Mouse (Mus musculus): ENCODE measurements around the gene Iqcf4. TPM values are rescaled to one million over a fixed set of nuclear protein-coding genes. Genes with fewer than 3 reads are reported as not detected.

Gene Iqcf4
- total RNA-seq, 1 experiment = not detected

- in situ Hi-C loops (cut with MboI; ENCODE audit: low sequenced_read_pairs in 2 of 2, unreplicated experiment in 2 of 2) = no loop called here
- no peak for TF ChIP-seq ZNF384 (IDR thresholded peaks at IDR 0.05; ENCODE audit: low read depth, low read length)
- TF ChIP-seq MAFK (IDR thresholded peaks at IDR 0.05; ENCODE audit: insufficient read depth, low read depth, low read length) = no peak
- no peak for TF ChIP-seq HCFC1 (IDR thresholded peaks at IDR 0.05; ENCODE audit: borderline replicate concordance, insufficient read depth, low read length)
- no peak for TF ChIP-seq ZC3H11A (IDR thresholded peaks at IDR 0.05; ENCODE audit: borderline replicate concordance, low read depth, low read length)
- no peak for TF ChIP-seq CHD2 (IDR thresholded peaks at IDR 0.05; ENCODE audit: low read depth, low read length)
- no peaks in the 10 kb centered on the region for H3K9me3 ChIP-seq (ENCODE audit: control insufficient read depth, insufficient read depth, low read depth, low read length)
- no peak for DNase-seq (ENCODE audit: low read depth, low spot score)
- H3K4me3 ChIP-seq (ENCODE audit: insufficient read depth in 1 of 2, low read depth in 1 of 2, low read length in 2 of 2, poor library complexity in 1 of 2, severe bottlenecking in 1 of 2) = no peak overlapping the region
- H3K4me1 ChIP-seq (ENCODE audit: control insufficient read depth in 2 of 2, insufficient read depth in 2 of 2, low read length in 2 of 2, poor library complexity in 1 of 2) = no peaks in the 10 kb centered on the region
- H3K9ac ChIP-seq (ENCODE audit: insufficient read depth, low read depth, low read length, poor library complexity, severe bottlenecking) = no peak overlapping the region
- no peaks in the 10 kb centered on the region for H3K36me3 ChIP-seq (ENCODE audit: control insufficient read depth, insufficient read depth, low read length, poor library complexity, severe bottlenecking)
- H3K27ac ChIP-seq (ENCODE audit: insufficient read depth, low read depth, low read length, poor library complexity, severe bottlenecking) = no peak overlapping the region
Measured at GRCm38 (mm10) chr9:106534975-106535374, 35.8 kb downstream of the Iqcf4 start.

DNA sequence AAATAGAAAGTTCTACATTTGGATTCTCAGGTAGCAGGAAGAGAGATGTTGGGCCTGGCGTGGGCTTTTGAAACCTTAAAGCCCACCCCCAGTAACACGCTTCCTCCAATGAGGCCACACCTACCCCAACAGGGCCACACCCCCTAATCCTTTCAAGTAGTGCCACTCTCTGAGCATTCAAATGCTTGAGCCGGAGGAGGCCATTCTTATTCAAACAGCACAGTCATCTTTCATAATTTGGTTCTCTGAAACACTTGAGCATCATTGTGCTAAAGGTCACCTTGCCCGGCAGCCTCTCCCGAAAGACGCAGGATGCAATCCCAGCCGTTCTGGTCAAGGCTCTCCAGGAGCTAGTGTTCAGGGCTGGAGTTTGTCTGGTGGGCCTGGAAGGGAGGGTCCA lies 36.5 kb downstream of the Iqcf4 start:
- no peak for DNase-seq (ENCODE audit: low read depth, low spot score)
- in situ Hi-C loops (cut with MboI; ENCODE audit: low sequenced_read_pairs in 2 of 2, unreplicated experiment in 2 of 2) = no loop called here
- H3K4me3 ChIP-seq (ENCODE audit: insufficient read depth in 1 of 2, low read depth in 1 of 2, low read length in 2 of 2, poor library complexity in 1 of 2, severe bottlenecking in 1 of 2) = no peak overlapping the region
- no peaks in the 10 kb centered on the region for H3K9me3 ChIP-seq (ENCODE audit: control insufficient read depth, insufficient read depth, low read depth, low read length)
- H3K27ac ChIP-seq (ENCODE audit: insufficient read depth, low read depth, low read length, poor library complexity, severe bottlenecking) = no peak overlapping the region
- no peaks in the 10 kb centered on the region for H3K4me1 ChIP-seq (ENCODE audit: control insufficient read depth in 2 of 2, insufficient read depth in 2 of 2, low read length in 2 of 2, poor library complexity in 1 of 2)
- H3K9ac ChIP-seq (ENCODE audit: insufficient read depth, low read depth, low read length, poor library complexity, severe bottlenecking) = no peak overlapping the region
- H3K36me3 ChIP-seq (ENCODE audit: control insufficient read depth, insufficient read depth, low read length, poor library complexity, severe bottlenecking) = no peaks in the 10 kb centered on the region
- TF ChIP-seq MAFK (IDR thresholded peaks at IDR 0.05; ENCODE audit: insufficient read depth, low read depth, low read length) (no peak), ZC3H11A (IDR thresholded peaks at IDR 0.05; ENCODE audit: borderline replicate concordance, low read depth, low read length) (no peak), HCFC1 (IDR thresholded peaks at IDR 0.05; ENCODE audit: borderline replicate concordance, insufficient read depth, low read length) (no peak), ZNF384 (IDR thresholded peaks at IDR 0.05; ENCODE audit: low read depth, low read length) (no peak)

GRCm38 (mm10) chr9:106531833-106532232 lies 39.0 kb downstream of the Iqcf4 start:
- H3K4me3 ChIP-seq (ENCODE audit: insufficient read depth in 1 of 2, low read depth in 1 of 2, low read length in 2 of 2, poor library complexity in 1 of 2, severe bottlenecking in 1 of 2) = no peak overlapping the region
- in situ Hi-C loops (cut with MboI; ENCODE audit: low sequenced_read_pairs in 2 of 2, unreplicated experiment in 2 of 2) = no loop called here

DNA sequence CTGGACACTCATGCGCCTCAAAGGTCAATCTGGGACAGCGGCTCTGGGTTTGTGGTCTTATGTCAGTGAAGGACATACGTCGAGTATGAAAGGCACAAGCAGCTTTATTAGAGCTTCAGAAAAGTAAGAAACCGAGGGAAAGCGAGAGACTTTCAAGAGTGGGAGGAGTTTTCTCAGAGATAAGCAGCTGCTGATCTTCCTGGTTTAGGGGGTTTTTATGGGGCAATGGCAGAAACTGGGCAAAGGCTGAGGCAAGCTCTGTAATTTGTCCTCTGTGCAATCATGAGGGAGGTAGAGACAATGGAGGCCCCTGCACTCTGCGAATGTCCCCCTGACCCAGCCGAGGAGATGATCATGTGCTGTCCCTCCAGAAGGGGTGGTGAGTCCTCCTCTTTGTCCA lies 50.9 kb downstream of the Iqcf4 start:
- in situ Hi-C loops (cut with MboI; ENCODE audit: low sequenced_read_pairs in 2 of 2, unreplicated experiment in 2 of 2) = no loop called here

More at GRCm38 (mm10) chr9:106531833-106532232, 39.0 kb downstream of the Iqcf4 start:
- DNase-seq (ENCODE audit: low read depth, low spot score) = peak; percentile 59
- Histone ChIP-seq H3K27ac (ENCODE audit: insufficient read depth, low read depth, low read length, poor library complexity, severe bottlenecking) (no peak overlapping the region), H3K9ac (ENCODE audit: insufficient read depth, low read depth, low read length, poor library complexity, severe bottlenecking) (no peak overlapping the region), H3K9me3 (ENCODE audit: control insufficient read depth, insufficient read depth, low read depth, low read length) (no peaks in the 10 kb centered on the region), H3K36me3 (ENCODE audit: control insufficient read depth, insufficient read depth, low read length, poor library complexity, severe bottlenecking) (no peaks in the 10 kb centered on the region), H3K4me1 (ENCODE audit: control insufficient read depth in 2 of 2, insufficient read depth in 2 of 2, low read length in 2 of 2, poor library complexity in 1 of 2) (no peaks in the 10 kb centered on the region)
- TF ChIP-seq MAFK (IDR thresholded peaks at IDR 0.05; ENCODE audit: insufficient read depth, low read depth, low read length) (no peak), CHD2 (IDR thresholded peaks at IDR 0.05; ENCODE audit: low read depth, low read length) (no peak), ZNF384 (IDR thresholded peaks at IDR 0.05; ENCODE audit: low read depth, low read length) (peak; percentile 32; the same call in 1 of the 2 replicates), ZC3H11A (IDR thresholded peaks at IDR 0.05; ENCODE audit: borderline replicate concordance, low read depth, low read length) (peak; percentile 88)

DNA sequence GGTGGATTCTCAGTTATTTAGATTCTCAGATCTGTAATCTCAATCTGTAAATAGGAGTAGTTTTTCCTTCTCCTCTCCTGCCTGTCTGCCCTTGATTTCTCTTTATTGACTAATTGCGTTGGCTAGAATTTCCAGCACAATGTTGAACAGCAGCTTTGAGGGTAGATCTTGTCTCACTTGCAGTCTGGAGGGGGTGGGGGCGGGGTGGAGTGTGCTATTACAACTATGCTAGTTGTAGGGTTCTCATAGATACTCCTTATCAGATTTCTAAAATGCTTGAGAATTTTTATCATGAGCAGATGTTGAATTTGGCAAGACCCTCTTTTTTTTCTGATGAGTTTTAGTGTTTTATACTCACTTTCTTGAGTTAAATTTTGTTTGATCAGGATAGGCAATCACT lies 51.4 kb downstream of the Iqcf4 start:
- Histone ChIP-seq H3K27ac (ENCODE audit: insufficient read depth, low read depth, low read length, poor library complexity, severe bottlenecking) (no peak overlapping the region), H3K36me3 (ENCODE audit: control insufficient read depth, insufficient read depth, low read length, poor library complexity, severe bottlenecking) (no peaks in the 10 kb centered on the region), H3K4me3 (ENCODE audit: insufficient read depth in 1 of 2, low read depth in 1 of 2, low read length in 2 of 2, poor library complexity in 1 of 2, severe bottlenecking in 1 of 2) (no peak overlapping the region), H3K4me1 (ENCODE audit: control insufficient read depth in 2 of 2, insufficient read depth in 2 of 2, low read length in 2 of 2, poor library complexity in 1 of 2) (peaks cover 0 to 2% of the 10 kb centered on the region in 2 experiments; a peak in 1 of 4 replicates), H3K9me3 (ENCODE audit: control insufficient read depth, insufficient read depth, low read depth, low read length) (no peaks in the 10 kb centered on the region), H3K9ac (ENCODE audit: insufficient read depth, low read depth, low read length, poor library complexity, severe bottlenecking) (no peak overlapping the region)
- DNase-seq (ENCODE audit: low read depth, low spot score) = no peak
- in situ Hi-C loops (cut with MboI; ENCODE audit: low sequenced_read_pairs in 2 of 2, unreplicated experiment in 2 of 2) = no loop called here
- no peak for TF ChIP-seq MAFK (IDR thresholded peaks at IDR 0.05; ENCODE audit: insufficient read depth, low read depth, low read length)

More for the DNA sequence above, 50.9 kb downstream of the Iqcf4 start:
- Histone ChIP-seq H3K4me3 (ENCODE audit: insufficient read depth in 1 of 2, low read depth in 1 of 2, low read length in 2 of 2, poor library complexity in 1 of 2, severe bottlenecking in 1 of 2) (no peak overlapping the region), H3K9ac (ENCODE audit: insufficient read depth, low read depth, low read length, poor library complexity, severe bottlenecking) (no peak overlapping the region), H3K36me3 (ENCODE audit: control insufficient read depth, insufficient read depth, low read length, poor library complexity, severe bottlenecking) (no peaks in the 10 kb centered on the region), H3K9me3 (ENCODE audit: control insufficient read depth, insufficient read depth, low read depth, low read length) (no peaks in the 10 kb centered on the region), H3K27ac (ENCODE audit: insufficient read depth, low read depth, low read length, poor library complexity, severe bottlenecking) (no peak overlapping the region), H3K4me1 (ENCODE audit: control insufficient read depth in 2 of 2, insufficient read depth in 2 of 2, low read length in 2 of 2, poor library complexity in 1 of 2) (peaks cover 0 to 2% of the 10 kb centered on the region in 2 experiments; a peak in 1 of 4 replicates)
- no peak for TF ChIP-seq ZNF384 (IDR thresholded peaks at IDR 0.05; ENCODE audit: low read depth, low read length)
- no peak for TF ChIP-seq HCFC1 (IDR thresholded peaks at IDR 0.05; ENCODE audit: borderline replicate concordance, insufficient read depth, low read length)
- TF ChIP-seq CHD2 (IDR thresholded peaks at IDR 0.05; ENCODE audit: low read depth, low read length) = no peak
- no peak for TF ChIP-seq ZC3H11A (IDR thresholded peaks at IDR 0.05; ENCODE audit: borderline replicate concordance, low read depth, low read length)
- DNase-seq (ENCODE audit: low read depth, low spot score) = no peak

Other genes with a start within 250 kb of the Iqcf4 start
- 4.5 and 5.1 TPM in 2 replicates for gene Dusp7, start 202.4 kb downstream of the Iqcf4 start, total RNA-seq (2012; rRNA removed)
- gene Rpl29, start 141.5 kb downstream of the Iqcf4 start, total RNA-seq (2012; rRNA removed) = 43.7 and 61.2 TPM in 2 replicates
- gene Acy1, start 132.7 kb downstream of the Iqcf4 start, total RNA-seq (2012; rRNA removed) = 28.8 and 40.3 TPM in 2 replicates
- gene Abhd14b, start 123.5 kb downstream of the Iqcf4 start, total RNA-seq (2012; rRNA removed) = 1.9 and 4.2 TPM in 2 replicates
- gene Abhd14a, start 123.3 kb downstream of the Iqcf4 start, total RNA-seq (2012; rRNA removed) = 23.0 and 55.6 TPM in 2 replicates
- 140 and 176 TPM in 2 replicates for gene Pcbp4, start 117.7 kb downstream of the Iqcf4 start, total RNA-seq (2012; rRNA removed)
- 0.22 and 0.58 TPM in 2 replicates for gene Gpr62, start 105.1 kb downstream of the Iqcf4 start, total RNA-seq (2012; rRNA removed)
- 187 and 223 TPM in 2 replicates for gene Rrp9, start 95.0 kb downstream of the Iqcf4 start, total RNA-seq (2012; rRNA removed)
- 2.2 and 6.0 TPM in 2 replicates for gene Parp3, start 94.0 kb downstream of the Iqcf4 start, total RNA-seq (2012; rRNA removed)
- gene Iqcf1, start 71.0 kb downstream of the Iqcf4 start, total RNA-seq (2012; rRNA removed) = 1.7 TPM in 1 of 2 replicates, not detected in the other
- 0.89 TPM in 1 of 2 replicates, not detected in the other for gene Iqcf5, start 56.4 kb downstream of the Iqcf4 start, total RNA-seq (2012; rRNA removed)
- not detected in 2 replicates for gene Iqcf3, start 9.4 kb downstream of the Iqcf4 start, total RNA-seq (2012; rRNA removed)
- gene Iqcf6, start 55.6 kb upstream of the Iqcf4 start, total RNA-seq (2012; rRNA removed) = 0.53 TPM in 1 of 2 replicates, not detected in the other
- gene Grm2, start 85.1 kb upstream of the Iqcf4 start, total RNA-seq (2012; rRNA removed) = 0.95 and 1.7 TPM in 2 replicates
- 65.9 and 70.5 TPM in 2 replicates for gene Tex264, start 114.9 kb upstream of the Iqcf4 start, total RNA-seq (2012; rRNA removed)
- gene Rad54l2, start 218.2 kb upstream of the Iqcf4 start, total RNA-seq (2012; rRNA removed) = 20.5 and 21.4 TPM in 2 replicates

All from ES-E14 (cell line).